Mouse (Mus musculus) inflammation-experienced regulatory T-cells (primary cell): ENCODE results near the gene Rbbp5. TPM values are rescaled to one million over a fixed set of nuclear protein-coding genes. Genes with fewer than 3 reads are reported as not detected.

ENCODE experiments used
- polyA plus RNA-seq, 2 experiments: library from polyadenylated mRNA; unstranded; fragments of 100-300 nt; shearing (Covaris generic); gene quantifications; one replicate each; pipeline ENCODE4 v1.2.1; 2017

Gene Rbbp5
- polyA plus RNA-seq = 10 to 100 TPM; 56.8 to 79.8 TPM

DNA sequence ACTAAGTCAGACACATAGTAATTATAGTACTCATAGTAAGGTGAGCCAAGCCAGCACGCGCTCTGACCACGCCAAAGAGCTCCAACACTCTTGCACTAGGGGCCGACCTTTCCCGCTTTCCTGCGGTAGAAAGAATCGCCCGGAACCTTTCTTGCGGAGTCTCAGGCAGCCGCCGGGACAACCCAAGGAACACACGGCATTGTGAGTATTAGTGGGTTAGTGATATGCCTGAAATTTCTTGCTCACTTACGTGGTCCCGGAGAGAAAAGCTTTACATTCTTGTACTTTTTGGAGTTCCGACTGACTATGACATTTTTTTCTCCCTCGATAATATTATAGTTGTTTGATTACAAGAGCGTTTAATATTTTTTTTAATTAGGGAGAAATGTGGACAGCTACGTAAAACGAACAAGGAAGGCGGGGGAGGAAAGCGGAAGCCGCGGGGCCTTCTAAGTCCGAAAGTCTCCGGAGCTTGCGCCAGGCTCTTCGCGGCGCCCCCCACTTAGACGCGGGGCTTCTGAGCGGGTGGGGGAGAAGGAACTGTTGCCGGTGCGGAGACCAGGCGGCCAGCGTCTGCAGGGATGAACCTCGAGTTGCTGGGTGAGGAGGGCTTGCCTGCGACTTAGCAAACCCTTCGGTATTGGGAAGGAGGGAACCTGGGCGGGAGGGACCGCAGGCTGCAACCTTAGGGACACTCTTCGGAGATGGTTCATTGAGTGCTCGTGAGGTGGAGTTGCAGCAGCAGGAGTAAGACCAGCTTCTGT lies at the start of gene Rbbp5:
Rbbp5 (plus strand) TSS at position 438 of the 764 bp plus-strand sequence.

DNA sequence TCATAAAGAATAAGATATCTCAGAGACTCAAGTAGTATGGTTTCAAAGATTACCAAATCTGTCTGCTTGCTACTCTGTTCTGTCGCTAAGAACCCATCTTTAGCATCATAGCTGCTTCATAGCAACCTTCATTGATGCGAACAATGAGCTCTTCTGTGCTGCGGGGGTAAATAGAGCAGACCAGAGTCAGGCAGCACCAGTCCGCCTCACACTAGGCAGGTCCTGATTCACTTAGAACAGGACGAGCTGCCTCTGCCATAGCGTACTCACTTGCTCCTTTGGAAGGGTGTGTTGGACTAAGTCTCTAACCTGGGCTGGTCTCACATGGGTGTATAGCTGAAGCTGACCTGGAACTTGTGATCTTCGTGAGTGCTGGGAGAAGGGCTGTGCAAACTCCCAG lies 28.9 kb downstream of the Rbbp5 start, which contains the start of gene Tmem81:
Tmem81 (plus strand) TSS at position 173 of the 400 bp plus-strand sequence.

DNA sequence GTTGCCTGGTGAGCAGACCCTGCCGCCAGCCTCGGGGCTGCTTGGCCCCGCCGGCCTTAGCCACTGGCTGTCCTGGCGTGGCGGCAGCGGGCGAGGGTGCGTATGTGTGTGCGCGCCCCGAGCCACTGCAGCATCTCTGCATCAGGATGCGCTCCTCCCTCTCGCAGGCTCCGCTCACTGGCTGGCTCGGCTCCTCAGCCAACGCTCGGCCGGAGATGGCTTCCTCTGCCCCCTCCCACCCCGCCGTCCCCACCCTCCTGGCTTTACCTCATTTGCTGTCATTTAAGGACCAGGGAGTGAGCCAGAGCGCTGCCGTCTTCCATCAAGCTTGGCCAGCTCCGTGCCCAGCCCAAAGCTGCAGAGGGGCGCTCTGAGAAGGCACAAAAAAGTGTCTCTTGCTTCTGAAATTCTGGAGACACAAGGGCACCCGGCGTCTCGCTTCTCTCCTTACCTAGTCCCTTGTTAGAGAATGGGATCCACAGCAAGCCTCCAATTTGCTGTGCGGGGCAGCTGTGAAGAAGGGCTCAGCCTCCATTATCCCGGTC lies 65.7 kb downstream of the Rbbp5 start, which contains the start of gene Cntn2:
Cntn2 (minus strand) TSS at position 495 of the 545 bp plus-strand sequence.

Other genes with a start within 250 kb of the Rbbp5 start
- not detected for gene Gm10188, start 247.6 kb upstream of the Rbbp5 start, polyA plus RNA-seq
- under 1 TPM in 1 of 2 experiments, not detected in 1; 0.05 TPM for gene Klhdc8a, start 178.7 kb upstream of the Rbbp5 start, polyA plus RNA-seq
- gene Nuak2, start 161.2 kb upstream of the Rbbp5 start, polyA plus RNA-seq = 1 to 10 TPM; 5.4 to 6.3 TPM
- 1 to 10 TPM in 1 of 2 experiments, under 1 TPM in 1; 0.34 to 3.9 TPM for gene Tmcc2, start 86.1 kb upstream of the Rbbp5 start, polyA plus RNA-seq
- 1 to 10 TPM; 6.2 to 7.2 TPM for gene Dstyk, start 59.8 kb upstream of the Rbbp5 start, polyA plus RNA-seq
- gene Tmem81, start 28.9 kb downstream of the Rbbp5 start, polyA plus RNA-seq = 10 to 100 TPM in 1 of 2 experiments, 1 to 10 TPM in 1; 7.8 to 11.3 TPM
- gene Cntn2, start 65.9 kb downstream of the Rbbp5 start, polyA plus RNA-seq = 1 to 10 TPM in 1 of 2 experiments, under 1 TPM in 1; 0.08 to 1.1 TPM